Mouse (Mus musculus) megakaryocyte, adult 5-6 weeks (primary cell): Measurements from ENCODE around the gene Pgpep1. TPM values are rescaled to one million over a fixed set of nuclear protein-coding genes. Genes with fewer than 3 reads are reported as not detected.

Experiments
- ATAC-seq: 2 replicates; pipeline ENCODE4 v1.8.0; 2016; ENCODE audit warnings: mild to moderate bottlenecking, inconsistent platforms; ENCODE audit not compliant: poor library complexity, severe bottlenecking
- total RNA-seq, 2 experiments: library from RNA; stranded (forward) in 1 of 2; stranded (reverse) in 1 of 2; fragments of 153-499, 151-499 nt in 1 of 2; fragments of 221-1000, 200-1000 nt in 1 of 2; gene quantifications; 2 replicates each; pipeline versions ENCODE4 v1.2.3 to v1.2.4; 2015 to 2017

The Pgpep1 gene
- total RNA-seq, 2 experiments from 2014 or later = 4.0 to 6.8 TPM

GRCm38 (mm10) chr8:70663691-70664090 is 3.5 kb upstream of the Pgpep1 start:
- ATAC-seq = no peak

- peak; percentile 81 for ATAC-seq
Measured at GRCm38 (mm10) chr8:70659604-70660272, 450 bp downstream of the Pgpep1 start.

- ATAC-seq = peak; percentile 47
Measured at GRCm38 (mm10) chr8:70658897-70659603, 1.1 kb downstream of the Pgpep1 start.

- no peak for ATAC-seq
Measured at GRCm38 (mm10) chr8:70657739-70658138, 2.4 kb downstream of the Pgpep1 start.

GRCm38 (mm10) chr8:70657214-70657613 is 3.0 kb downstream of the Pgpep1 start:
- ATAC-seq = no peak

- no peak for ATAC-seq
Measured at GRCm38 (mm10) chr8:70656193-70656790, 3.9 kb downstream of the Pgpep1 start.

- no peak for ATAC-seq
Measured at GRCm38 (mm10) chr8:70655469-70655868, 4.7 kb downstream of the Pgpep1 start.

GRCm38 (mm10) chr8:70654121-70654520 is 6.1 kb downstream of the Pgpep1 start:
- ATAC-seq = peak; percentile 51

GRCm38 (mm10) chr8:70653226-70653625 is 7.0 kb downstream of the Pgpep1 start:
- peak; percentile 89 for ATAC-seq

- no peak for ATAC-seq
Measured at GRCm38 (mm10) chr8:70650351-70650750, 9.8 kb downstream of the Pgpep1 start.

- ATAC-seq = no peak
Measured at GRCm38 (mm10) chr8:70649324-70649723, 10.9 kb downstream of the Pgpep1 start.

- no peak for ATAC-seq
Measured at GRCm38 (mm10) chr8:70648921-70649320, 11.3 kb downstream of the Pgpep1 start.

- ATAC-seq = no peak
Measured at GRCm38 (mm10) chr8:70648164-70648442, 12.1 kb downstream of the Pgpep1 start.

- ATAC-seq = no peak
Measured at GRCm38 (mm10) chr8:70647343-70648163, 12.6 kb downstream of the Pgpep1 start.

GRCm38 (mm10) chr8:70646775-70647174 is 13.4 kb downstream of the Pgpep1 start:
- ATAC-seq = no peak

- no peak for ATAC-seq
Measured at GRCm38 (mm10) chr8:70646369-70646768, 13.8 kb downstream of the Pgpep1 start.

GRCm38 (mm10) chr8:70645501-70646224 is 14.5 kb downstream of the Pgpep1 start:
- ATAC-seq = no peak

GRCm38 (mm10) chr8:70644065-70644464 is 16.1 kb downstream of the Pgpep1 start:
- ATAC-seq = no peak

GRCm38 (mm10) chr8:70643019-70643418 is 17.2 kb downstream of the Pgpep1 start:
- ATAC-seq = no peak

- no peak for ATAC-seq
Measured at GRCm38 (mm10) chr8:70638752-70639151, 21.4 kb downstream of the Pgpep1 start.

- no peak for ATAC-seq
Measured at GRCm38 (mm10) chr8:70636838-70637237, 23.4 kb downstream of the Pgpep1 start.
